Mouse (Mus musculus): Measurements from ENCODE around the gene Ascc2.

Gene Ascc2

GRCm38 (mm10) chr11:4729603-4730002 lies 92.1 kb downstream of the Ascc2 start:
- DNase-seq = no peak

GRCm38 (mm10) chr11:4730096-4730495 lies 92.5 kb downstream of the Ascc2 start:
- no peak for DNase-seq

- no peak for DNase-seq
These were observed 93.4 kb downstream of the Ascc2 start for GRCm38 (mm10) chr11:4730913-4731312.

- no peak for DNase-seq
These were observed 94.2 kb downstream of the Ascc2 start for GRCm38 (mm10) chr11:4731781-4732180.

GRCm38 (mm10) chr11:4734179-4734578 lies 96.6 kb downstream of the Ascc2 start:
- no peak for DNase-seq

Measured in heart, adult 11 months (tissue).